Mouse (Mus musculus) kidney, adult 9 months (tissue): ENCODE measurements around the gene Gas7.

Experiments used
- DNase-seq: peaks from one replicate; pipeline ENCODE4 v3.0.0; 2022

The Gas7 gene

GRCm38 (mm10) chr11:67633620-67634229 is 178.5 kb downstream of the Gas7 start:
- no peak for DNase-seq

- no peak for DNase-seq
These were observed 181.0 kb downstream of the Gas7 start for GRCm38 (mm10) chr11:67636201-67636600.

DNA sequence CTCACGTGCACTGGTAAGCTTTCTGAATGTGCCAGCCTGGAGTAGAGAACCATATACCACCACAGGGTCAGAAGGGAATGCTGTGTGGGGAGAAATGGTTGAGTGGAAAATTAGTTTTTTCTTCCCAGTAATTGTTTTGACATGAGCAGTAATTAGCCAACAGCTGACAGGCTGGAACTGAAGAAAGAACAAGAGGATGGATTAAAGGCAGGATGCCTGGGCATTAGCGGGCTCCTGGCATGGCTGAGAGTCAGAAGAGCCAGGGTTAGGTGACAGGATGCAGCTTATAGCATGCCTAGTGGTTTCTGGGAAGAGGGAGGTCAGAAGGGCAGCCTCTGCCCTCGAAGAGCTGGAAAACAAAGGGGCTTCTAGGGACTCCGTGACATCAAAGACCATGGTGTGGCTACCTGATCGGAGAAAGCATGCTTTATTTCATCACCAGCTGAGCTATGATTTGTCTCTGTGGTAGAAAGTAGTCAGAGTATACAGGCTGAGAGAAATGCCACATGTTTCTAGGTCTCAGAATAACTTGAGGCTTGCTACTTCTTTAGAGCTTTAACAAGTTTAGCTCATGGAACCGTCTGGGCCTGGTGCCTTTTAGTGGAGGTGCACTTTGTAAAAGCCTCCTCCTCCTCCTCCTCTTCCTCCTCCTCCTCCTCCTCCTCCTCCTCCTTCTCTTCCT is 181.8 kb downstream of the Gas7 start:
- DNase-seq, result no peak

DNA sequence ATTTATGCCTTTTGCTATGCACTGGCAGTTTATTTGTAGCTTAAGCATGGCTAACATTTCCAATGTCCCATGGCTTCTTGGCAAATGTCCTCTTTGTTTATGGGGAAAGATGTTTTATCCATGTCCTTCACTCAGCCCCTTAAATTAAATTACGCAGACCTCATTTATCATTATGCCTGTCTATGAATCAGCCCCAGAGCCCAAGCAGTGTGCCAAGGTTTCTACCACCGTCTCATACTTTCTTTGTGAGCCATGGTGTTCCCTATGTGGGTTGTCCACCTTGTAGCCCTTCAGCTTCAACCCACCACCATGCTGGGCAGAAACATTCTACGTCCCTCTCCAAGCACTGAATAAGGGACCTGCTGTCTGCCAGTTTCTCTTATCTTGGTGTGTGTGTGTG is 183.2 kb downstream of the Gas7 start:
- DNase-seq, result no peak

GRCm38 (mm10) chr11:67640299-67640698 is 185.1 kb downstream of the Gas7 start:
- DNase-seq, result no peak

- no peak for DNase-seq
These were observed 187.2 kb downstream of the Gas7 start for GRCm38 (mm10) chr11:67642421-67642820.

DNA sequence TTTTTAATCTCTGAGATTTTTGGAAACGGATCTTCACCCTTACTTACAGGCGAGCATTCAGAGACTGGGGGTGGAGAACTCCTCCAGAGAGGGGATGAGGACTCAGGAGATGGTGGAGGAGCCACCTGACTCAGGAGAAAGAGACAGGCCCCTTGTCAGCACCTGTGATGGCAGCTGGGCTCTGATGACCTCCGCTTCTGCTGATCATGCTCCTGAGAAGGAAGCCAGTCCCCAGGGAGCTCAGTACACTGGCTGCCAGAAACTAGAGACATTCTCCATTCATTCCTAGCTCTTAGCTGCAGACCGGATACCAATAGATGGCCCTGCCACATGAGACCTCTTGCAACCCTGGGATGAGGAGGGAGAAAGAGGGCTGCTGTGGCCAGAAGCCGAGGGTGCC is 187.6 kb downstream of the Gas7 start:
- DNase-seq, result no peak

DNA sequence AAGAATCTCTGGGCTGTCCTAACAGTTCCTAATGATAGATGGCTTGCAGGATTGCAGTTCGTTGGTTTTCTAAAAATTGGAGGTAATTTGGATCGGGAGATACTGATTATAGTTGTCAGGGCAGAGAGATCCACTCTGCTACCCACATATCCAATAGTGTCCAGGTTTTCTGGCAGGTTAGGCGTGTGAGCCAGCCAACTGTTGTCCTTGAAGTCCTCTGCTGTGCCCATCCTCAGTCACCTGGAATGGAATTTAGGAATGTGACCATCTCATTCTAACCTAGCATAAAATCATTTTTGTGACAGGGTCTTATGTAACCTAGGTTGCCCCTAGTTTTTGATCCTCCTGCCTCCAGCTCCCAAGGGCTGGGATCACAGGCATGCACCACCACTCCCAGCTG is 188.2 kb downstream of the Gas7 start:
- DNase-seq, result no peak

GRCm38 (mm10) chr11:67644632-67645149 is 189.5 kb downstream of the Gas7 start:
- DNase-seq, result peak; percentile 4

DNA sequence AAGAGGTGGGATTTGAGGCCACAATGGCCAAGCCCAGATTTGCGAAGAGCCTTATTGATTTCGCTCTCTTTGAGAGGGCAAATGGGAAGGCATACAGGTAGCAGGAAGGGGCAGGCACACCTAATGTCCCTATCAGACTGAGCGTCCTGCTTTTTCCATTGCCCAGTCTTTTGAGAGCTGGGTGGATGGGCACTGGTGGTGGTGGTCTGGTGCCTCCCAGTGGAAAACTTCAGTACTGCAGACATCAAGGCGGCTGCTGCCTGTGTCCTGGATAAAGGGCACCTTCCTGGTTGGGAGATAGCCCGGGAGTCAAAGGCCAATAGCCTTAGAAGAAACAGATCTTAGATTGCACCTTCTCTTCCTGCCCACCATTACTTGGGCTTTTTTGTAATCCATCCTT is 192.5 kb downstream of the Gas7 start:
- peak; percentile 87 for DNase-seq

- no peak for DNase-seq
These were observed 193.6 kb downstream of the Gas7 start for GRCm38 (mm10) chr11:67648651-67649407.

GRCm38 (mm10) chr11:67649971-67650707 is 194.9 kb downstream of the Gas7 start:
- no peak for DNase-seq

- no peak for DNase-seq
These were observed 196.5 kb downstream of the Gas7 start for GRCm38 (mm10) chr11:67651731-67652130.

DNA sequence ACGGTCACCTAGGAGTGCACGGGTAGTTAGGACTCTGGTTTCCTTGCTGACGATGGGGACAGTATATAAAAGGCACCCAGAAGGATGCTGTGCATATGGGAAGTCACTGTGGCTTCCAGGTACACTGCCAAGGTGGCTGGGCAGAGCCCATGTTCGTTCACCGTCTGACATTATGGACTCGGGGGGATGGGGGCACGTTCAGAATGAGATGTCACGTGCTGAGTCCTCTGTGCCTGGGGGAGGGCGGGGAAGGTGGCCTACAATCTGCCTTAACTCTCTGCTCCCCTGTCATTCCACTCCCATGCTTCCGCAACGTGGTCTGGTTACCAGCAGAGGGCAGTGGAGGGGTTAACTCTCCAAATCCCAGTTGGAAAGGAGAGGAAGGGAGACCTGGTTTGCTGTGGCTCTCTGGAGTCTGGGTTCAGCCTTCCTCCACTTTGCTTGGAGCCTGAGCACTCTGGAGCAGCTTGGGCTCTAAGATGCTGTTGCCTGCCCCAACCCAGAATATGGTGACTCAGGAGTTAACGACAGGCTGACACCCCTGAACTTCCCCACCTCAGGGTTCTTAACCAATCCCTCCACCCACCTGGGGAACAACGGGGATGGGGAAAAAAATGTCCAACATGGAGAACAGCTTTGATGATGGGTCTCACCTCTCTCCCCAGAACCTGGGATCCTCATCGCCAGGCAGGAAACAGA is 197.1 kb downstream of the Gas7 start:
- DNase-seq, result no peak

GRCm38 (mm10) chr11:67652893-67653255 is 197.6 kb downstream of the Gas7 start:
- DNase-seq, result no peak

DNA sequence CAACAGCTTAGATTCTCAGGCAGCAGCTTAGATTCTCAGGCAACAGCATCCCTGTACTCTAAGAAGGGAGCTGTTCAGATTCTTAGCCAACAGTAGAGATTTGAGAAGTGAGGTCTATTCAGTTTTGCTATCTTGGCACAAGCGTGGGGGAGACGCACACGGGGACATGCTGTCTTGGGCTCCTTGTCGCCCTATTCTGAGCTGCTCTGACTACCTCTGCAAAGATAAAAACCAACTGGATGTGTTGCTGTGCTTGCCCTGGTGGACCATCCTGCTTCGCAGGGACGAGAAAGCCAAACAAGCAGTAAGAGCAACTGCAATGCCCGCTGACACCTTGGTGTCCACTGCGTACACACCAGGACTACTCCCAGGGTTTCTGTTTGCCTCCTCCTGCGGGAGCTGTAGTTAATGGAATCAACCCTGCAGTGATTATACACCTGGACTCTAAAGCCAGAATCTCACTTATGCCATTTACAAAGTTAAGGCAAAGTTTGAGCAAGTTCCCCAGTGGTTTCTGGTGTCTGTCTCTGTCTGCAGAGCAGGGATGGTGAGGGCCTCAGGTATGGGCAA is 198.4 kb downstream of the Gas7 start:
- no peak for DNase-seq

DNA sequence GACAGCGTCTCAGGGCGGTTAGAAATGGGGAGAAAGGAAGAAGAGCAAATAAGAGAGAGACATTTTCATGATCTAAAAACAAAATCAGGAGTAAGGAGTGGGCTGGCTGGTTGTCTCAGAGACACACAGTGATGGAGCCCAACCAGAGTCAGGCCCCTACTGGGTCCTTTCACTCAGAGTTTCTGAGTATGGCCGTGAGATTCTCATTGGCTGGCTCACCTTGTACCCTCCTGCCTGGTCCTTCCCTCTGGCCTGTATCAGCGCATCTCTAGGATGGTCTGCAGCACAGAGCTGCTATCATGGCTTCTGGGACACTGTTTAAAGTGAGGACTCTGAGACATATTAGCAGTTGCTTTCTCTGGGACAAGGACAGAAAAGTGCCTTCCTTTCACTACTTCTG is 199.3 kb downstream of the Gas7 start:
- no peak for DNase-seq

DNA sequence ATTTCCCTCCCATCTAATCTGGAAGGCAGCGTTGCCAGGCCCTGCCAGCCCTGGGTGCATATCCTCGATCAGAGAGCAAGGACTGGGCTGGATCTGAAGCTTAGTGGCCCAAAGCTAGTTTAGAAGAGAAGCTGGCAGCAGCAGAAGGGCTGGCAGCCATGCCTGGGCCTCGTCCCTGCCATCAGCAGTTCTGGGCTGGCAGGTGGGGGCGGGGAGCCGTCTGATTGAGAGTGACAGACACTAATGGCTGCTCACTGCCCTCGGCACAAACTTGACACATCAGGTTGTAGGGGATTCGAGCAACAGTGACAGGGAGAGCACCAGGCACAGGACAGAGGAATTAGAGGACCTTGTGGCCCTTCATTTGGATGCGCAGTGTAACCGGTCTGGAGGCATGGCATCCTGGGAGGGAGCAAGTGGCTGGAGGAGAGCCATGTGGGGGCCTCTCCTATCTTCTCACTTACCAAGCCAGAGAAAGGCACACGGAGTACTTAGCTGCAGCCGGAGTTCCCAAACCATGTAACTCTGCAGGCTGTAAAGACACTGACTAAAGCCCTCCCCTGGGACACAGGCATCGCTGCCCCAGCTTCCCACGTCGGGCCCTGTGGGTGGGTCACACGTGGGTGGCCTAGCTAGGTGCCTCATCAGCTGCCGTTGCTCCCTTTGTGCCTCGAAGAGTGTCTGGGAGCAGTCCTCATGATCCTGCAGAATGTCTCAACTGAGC is 200.2 kb downstream of the Gas7 start:
- no peak for DNase-seq

GRCm38 (mm10) chr11:67656366-67656765 is 201.1 kb downstream of the Gas7 start:
- no peak for DNase-seq

DNA sequence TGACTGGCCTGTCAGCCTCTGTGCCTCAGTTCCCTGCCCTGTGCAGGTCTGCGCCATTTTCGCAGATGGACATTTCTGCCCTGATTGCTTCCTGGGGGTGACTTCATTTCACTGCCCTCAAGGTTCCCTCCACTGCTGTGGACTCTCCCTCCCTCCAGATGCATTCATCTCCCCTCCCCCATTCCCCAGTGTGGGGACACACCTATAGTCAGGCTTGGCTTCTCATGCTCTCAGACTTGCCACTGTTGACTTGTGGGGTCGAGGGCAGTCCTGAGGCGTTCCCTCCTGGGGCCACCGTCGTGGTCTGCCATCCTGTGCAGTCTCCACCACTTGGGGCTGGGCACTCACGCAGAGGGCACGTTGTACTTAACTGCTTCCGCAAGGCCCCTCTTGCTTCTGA is 201.6 kb downstream of the Gas7 start:
- DNase-seq, result no peak

DNA sequence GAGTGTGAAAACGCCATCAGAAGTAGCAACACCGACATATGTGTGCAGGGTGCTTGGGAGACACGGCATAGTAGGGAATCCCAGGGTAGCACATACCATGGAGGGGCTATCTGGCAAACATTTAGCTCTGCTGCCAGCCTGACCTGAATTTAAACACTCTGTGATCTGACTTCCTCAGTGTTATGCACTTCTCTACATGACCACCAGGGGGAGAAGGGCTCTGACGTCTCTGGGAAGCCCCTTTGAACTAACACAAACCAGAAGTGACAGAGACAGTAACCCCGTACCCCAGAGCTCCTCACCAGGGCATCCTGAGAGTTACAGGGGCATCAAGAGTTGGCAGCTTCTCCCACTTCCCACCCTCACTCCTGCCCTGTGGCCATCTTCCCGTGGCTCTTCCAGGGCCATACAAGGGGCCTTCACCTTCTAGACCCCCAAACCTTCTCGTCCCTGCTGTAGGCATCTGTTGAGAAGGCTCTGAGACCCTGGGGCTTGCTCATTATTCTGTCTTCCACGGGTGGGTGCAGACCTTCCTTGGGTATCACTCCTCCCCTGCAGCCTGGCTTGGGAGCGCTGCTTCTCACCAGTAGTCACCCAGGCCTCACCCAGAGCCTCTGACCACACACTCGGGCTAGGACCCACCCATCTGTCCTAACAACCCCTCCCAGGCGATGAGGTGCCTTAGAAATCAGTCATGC is 202.6 kb downstream of the Gas7 start:
- peak; percentile 39 for DNase-seq
